Mouse (Mus musculus): Measurements from ENCODE around the gene Clec12a.

Gene Clec12a

GRCm38 (mm10) chr6:129342391-129342790 is at the start of gene Clec12a:
Clec12a (plus strand) TSS chr6:129342691.
- 82% methylated on average over 4 of the region's 4 CpGs for WGBS

DNA sequence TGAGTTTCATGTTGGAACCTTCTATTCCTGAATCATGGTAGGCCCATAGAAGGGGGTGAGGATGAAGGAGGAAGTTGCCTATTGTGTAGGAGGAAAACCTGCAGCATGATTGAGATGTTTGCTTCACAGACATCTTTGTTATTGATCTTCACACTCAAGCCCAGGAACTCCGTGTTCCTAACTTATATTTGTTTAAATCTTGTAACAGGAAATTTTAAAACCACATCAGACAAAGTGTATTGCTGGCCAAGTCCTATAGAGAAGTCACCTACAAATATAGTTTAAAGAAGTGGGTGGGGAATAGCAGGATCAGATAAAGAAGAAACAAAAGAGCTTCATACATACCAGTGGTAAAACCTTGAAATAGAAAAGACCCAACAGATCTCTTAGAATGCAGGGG is 38.3 kb upstream of the Clec12a start:
- 63% methylated on average over 1 of the region's 1 CpGs for WGBS

GRCm38 (mm10) chr6:129312499-129312898 is 30.0 kb upstream of the Clec12a start:
- WGBS, result 82% methylated on average over 3 of the region's 3 CpGs

DNA sequence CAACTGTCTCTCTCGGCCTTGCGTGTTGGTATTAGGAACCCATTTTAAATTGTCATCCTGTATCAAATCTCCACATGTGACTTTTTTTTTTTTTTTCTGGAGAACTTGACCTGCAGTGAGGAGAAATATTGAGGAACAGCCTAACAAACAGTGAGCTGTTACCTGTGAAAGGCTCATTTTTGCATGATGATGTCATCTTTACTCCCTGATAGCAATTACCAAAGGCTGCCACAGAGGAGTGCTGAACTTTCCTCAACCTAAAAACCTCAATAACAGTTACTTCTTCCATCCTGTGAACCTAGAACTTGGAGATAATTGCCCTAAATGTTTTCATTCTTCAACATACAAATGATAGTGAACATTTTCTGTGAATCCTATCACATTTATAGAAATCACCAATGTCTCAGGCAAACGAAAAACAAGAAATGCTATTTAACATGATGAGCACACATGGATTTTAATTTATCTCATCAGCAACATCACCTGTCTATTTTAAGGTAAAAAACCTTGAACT is 27.8 kb upstream of the Clec12a start:
- WGBS, result 93% methylated on average over 3 of the region's 3 CpGs

DNA sequence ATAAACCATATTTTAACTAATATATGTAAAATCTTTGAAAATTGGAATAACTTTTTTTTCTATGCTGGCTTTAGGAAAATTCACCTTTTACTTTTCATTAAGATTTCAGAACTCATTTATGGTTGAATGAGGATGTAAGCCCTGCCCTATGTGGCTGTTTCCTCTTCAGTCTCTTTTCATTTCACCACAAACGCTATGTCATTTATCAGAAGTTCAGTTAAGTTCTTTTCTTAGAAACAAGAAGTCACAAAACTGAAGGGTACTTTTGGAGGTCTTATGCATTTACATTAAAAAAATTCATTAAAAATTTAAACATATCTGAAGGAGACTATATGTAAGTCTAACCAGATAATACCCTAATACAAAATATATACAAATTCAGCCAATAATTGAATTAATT is 26.8 kb upstream of the Clec12a start:
- WGBS, result 84% methylated on average over 1 of the region's 1 CpGs

DNA sequence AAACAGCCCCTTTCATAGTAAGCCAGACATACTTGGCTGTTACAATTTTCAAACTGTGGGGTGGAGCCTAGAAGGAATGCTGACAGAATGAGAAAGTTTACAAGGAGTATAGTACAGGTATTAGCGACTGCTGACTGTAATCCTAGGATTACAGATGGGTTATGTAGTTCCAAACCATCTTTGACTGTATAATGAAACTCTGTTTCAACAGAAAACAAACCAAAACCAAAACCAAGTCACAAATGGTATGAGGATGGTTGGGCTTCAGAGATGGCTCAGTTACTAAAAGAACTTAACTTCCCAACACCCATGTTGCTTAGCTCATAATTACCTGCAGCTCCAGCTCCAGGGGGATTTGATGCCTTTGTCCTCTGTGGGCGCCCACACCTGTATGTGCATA is 26.0 kb upstream of the Clec12a start:
- WGBS, result 80% methylated on average over 2 of the region's 2 CpGs

DNA sequence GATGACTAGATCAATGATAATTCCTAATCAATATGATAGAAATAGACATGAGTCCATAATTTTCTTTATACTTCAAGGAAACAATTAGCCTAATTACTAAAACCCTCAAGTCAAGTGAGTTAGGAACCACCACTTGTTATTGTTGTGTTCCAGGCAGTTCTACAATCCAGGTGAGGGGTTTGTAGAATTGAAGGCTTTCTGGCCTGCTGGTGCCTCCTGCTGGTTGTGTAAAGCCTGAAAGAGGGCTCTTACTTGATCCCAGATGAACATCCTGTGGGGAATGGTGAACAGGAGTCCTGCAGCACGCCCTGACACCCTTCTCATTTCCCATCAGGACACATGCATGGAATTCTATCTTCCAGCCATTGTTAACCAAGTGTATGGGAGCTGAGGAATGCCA is 24.1 kb upstream of the Clec12a start:
- 72% methylated on average over 1 of the region's 1 CpGs for WGBS

DNA sequence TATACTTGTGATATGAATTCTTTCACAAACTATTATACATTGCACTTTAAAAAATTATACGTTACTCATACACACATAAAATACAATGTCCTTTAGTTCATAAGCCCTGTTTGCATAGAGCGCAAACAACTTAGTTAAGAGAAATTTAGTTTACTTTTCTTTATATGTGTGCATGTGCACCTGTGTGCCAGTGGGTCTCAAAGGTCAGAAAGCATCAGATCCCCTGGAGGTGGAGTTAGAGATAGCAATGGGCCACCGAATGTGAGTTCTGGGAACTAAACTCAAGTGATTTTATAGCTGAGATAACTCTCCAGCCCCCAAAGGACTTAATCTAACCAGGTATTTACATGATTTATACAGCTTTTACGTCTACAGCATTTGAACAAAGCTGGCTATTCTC is 23.2 kb upstream of the Clec12a start:
- WGBS, result 90% methylated on average over 4 of the region's 4 CpGs

DNA sequence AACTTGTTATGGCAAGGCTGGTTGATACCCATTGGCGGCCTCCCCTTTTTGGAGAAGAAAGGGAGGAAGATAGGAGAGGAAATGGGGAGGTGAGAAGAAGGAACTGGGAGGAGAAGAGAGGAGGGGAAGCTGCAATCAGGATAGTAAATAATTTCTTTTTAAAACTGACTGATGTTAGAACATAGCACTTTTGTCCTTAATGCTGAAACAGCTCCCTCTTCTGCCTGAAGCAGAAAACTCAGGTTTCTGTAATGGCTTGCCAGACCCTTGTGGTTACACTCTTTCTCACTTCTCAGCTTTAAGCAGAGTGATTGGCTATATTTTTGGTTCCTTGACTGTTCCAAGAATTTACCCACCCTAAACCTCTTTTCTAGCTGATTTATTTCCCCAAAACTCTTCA is 16.5 kb upstream of the Clec12a start:
- WGBS, result 86% methylated on average over 1 of the region's 1 CpGs

DNA sequence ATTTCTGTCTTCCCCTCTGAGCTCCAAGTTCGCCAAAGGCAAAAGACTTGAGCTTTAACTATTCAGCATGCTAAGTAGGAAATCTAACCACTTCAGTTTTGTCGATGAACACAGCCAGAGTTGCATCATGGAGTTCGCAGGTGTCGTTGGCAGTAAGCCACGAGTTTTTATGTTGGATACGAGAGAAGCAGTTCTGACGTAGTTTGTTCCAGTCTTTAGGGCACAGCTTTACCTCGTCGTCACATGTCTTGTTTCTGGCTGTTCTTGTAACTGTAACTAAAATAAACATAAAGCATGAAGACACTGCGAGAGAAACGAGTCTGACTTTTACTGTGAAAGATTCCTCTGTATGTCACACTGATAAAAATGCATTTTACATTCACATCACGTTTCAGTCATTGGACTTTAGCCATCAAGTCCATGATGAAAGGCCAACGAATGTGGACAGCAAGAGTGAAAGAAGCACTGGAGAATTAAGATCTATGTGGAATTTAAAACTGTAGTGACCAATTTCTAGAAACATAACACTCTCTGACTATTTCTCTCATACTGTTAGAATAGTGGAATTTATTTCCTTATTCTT is 15.8 kb upstream of the Clec12a start:
- 26% methylated on average over 13 of the region's 13 CpGs for WGBS

DNA sequence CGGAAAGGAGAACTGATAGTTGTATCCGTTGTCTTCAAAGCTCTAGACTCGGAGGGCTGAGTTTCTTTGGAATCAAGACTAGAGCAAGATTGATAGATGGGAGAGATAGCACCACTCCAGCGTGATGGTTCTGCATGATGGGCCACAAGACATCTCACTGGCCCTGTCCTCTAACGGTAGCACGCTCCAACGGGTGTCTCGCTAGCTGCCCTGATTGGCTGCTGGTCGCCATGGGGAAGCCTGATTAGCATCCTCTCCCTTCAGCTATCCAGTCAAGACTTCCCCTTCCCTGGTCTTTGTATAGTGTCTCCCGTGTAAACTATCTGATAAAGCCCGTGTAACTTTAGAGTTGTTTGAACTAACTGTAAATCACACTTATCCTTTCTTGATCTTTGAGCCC is 10.9 kb upstream of the Clec12a start, which contains the start of gene 4922502D21Rik:
4922502D21Rik (minus strand) TSS at position 187 of the 400 bp plus-strand sequence.
- WGBS, result 62% methylated on average over 11 of the region's 11 CpGs

DNA sequence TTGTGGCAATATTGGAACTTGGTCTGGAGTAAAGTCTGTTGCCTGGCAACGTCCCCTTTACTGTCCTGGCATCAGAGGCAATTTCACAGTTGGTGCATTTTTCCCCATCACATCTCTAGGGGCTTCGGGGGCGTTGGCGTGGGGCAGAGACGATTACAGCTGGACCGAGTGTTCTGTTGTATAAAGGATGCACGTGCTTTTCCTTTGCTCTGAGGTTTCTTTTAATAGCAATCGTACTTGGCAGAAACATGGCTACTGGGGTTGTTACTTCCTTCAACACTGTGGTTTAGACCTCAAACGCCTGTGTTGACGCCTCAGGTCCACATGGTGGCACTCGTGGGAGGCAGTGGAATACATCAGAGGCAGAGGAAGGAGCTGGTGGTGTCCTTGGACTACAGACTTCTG is 8.8 kb upstream of the Clec12a start:
- WGBS, result 4% methylated on average over 11 of the region's 11 CpGs

- 79% methylated on average over 1 of the region's 1 CpGs for WGBS
Measured at GRCm38 (mm10) chr6:129337751-129338150, 4.7 kb upstream of the Clec12a start.

DNA sequence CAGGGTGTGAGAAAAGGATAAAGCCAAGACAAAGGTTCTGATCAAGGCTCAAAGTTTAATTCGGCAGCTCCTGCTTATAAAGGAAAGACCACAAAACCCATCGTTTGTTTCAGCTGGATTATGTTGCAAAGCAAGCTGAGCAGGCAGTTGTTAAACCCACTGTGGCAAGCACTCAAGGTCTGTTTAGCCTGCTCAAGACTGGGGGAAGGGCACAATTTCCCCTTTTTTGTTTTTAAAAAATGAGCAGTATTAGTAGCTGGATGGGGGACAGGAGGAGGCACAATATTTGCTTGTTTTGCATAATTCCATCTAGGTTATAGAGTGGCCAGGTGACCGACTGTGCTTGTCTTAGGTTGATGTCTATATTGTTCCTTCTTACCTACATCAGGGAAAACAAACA is 1.9 kb downstream of the Clec12a start:
- WGBS, result 71% methylated on average over 3 of the region's 3 CpGs

DNA sequence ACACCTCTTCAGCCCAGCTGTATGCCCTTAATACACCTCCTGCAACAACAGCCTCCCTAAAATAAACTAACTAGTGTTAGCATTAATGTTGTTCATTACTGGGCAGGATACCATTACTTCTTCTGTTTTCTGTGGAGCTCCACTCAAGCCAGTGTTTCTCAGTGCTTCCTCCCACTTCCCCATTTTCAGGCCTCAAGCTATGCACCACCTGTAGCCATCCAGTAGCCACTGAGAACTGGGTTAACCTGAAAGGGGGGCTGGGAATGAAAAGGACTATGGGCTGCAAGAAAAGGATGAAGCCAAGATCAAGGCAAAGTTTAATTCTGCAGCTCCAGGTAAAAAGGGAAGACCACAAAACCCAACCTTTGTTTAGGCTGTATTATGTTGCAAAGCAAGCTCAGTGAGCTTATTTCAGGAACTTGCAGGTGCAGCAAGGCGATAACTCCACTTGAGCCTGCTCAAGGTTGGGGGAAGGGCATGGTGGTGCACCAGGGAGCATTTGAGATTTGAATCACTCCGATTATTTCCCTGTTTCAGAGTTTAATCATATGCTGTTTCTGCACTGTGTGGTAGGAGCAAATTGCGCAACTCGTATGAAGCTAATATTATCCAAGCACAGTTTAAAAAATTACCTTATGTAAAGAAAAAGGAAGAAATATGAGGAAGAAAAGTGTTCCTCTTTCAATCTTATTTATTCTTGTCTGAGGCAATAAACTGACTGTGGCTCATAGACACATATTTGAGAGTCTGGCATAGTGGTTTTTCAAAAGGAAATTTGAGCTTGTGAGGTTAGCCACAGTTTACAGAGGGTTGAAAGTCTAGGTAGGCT is 7.2 kb downstream of the Clec12a start:
- WGBS, result 66% methylated on average over 4 of the region's 4 CpGs

GRCm38 (mm10) chr6:129351091-129351490 is 8.6 kb downstream of the Clec12a start:
- WGBS, result 87% methylated on average over 3 of the region's 3 CpGs

DNA sequence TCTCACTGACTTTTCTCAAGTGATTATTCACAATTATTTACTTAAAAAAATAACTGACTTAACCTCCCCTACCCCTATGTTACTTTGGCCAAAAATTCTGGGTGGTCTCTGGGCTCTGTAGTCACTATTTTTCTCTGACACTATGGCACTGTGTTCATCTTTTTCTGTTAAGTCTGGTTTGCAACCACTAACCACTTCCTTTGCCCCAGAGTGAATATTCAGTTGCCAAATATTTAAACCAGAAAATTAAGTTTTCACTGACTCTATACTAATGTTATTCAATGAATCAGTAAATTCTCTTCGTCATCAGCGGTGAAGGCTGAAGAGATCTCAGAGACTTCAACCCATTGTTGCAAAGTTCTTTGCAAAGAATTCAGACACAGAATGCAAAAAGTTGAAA is 13.3 kb downstream of the Clec12a start:
- WGBS, result over 99% methylated on average over 2 of the region's 2 CpGs

- WGBS, result 93% methylated on average over 2 of the region's 2 CpGs
Measured at GRCm38 (mm10) chr6:129359515-129359914, 17.0 kb downstream of the Clec12a start.

DNA sequence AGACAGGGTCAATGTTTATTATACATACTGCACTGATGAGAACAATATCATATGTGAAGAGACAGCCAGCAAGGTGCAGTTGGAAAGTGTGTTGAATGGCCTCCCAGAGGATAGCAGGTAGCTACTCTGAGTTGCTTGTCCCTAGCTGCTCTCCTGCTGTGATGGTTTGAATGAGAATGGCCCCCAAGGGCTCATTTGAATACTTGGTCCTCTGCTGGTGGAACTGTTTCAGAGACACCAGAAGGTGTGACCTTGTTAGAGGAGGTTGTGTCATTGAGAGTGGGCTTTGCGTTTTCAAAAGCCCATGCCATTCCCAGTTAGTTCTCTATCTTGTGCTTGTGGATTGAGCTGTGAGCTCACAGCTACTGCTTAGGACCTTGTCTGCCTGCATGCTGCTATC is 21.5 kb downstream of the Clec12a start:
- 57% methylated on average over 1 of the region's 1 CpGs for WGBS

DNA sequence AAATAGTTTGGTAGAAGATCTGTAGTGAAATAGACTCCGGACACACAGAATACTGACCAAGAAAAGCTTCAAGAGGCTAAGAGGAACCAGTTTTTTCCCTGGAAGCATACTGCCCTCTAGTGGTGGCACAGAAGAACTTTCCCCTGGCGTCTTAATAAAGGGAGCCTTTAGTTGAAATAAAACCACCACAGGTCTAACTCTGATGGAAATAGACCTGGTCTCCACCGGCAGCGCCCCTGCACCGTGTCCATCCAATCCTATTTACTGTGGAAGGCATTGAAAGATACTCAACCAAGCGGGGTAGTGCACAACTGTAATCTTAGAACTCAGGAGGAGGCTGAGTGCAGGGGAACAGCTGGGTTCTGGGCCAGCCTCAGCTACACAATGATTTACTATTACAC is 23.5 kb downstream of the Clec12a start:
- WGBS, result 9% methylated on average over 6 of the region's 6 CpGs

DNA sequence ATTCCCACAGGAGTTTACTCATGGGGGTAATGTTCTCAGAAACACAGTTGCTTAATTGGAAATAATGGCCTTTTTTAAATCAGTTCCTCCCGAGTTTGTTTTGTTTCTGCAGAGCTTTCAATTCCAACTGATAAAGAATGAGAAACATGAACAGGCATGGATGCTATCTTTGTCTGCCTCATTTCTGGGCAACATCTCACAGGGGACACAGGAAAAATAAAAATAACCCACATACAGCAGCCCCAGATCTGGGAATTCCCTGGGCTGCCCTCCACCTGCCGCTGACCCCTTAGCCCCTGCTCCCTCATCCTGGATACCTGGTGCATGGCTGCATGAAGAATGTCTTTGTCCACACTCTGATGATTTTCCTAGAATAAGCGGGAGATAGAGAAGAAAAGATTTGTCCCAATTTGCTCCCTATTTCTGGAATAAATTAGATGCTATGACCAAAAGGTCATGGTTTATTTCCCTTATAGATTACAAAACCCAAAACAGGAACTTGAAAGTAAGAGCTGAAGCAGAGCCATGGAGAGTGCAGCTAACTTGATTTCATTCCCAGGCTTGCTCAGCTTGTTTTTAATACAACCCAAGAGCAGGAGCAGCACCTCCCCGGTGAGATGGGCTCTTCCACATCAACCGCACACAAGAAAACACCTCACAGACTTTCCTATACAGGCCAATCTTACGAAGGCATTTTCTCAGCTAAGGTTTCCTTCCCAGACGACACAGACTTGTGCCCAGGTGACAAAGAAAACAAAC is 27.1 kb downstream of the Clec12a start:
- 74% methylated on average over 7 of the region's 7 CpGs for WGBS

- 72% methylated on average over 2 of the region's 2 CpGs for WGBS
Measured at GRCm38 (mm10) chr6:129374937-129375471, 32.5 kb downstream of the Clec12a start.

Measured in cerebral cortex, adult 2 months (tissue).